Mouse (Mus musculus) cerebellum, adult 2 months (tissue): ENCODE measurements around the gene Ccdc62.

ENCODE experiments used
- CTCF ChIP-seq: fragments of 200-500 bp; IDR thresholded peaks from 2 replicates; pipeline ENCODE4 v1.5.1; 2011; ENCODE audit warnings: low read depth, mild to moderate bottlenecking, control low read depth, low read length, moderate library complexity, borderline replicate concordance; ENCODE audit not compliant: insufficient read depth
- POLR2A ChIP-seq: fragments of 200-500 bp; IDR thresholded peaks from 2 replicates; pipeline ENCODE4 v1.6.1; 2011; ENCODE audit warnings: low read length, control low read depth, borderline replicate concordance; ENCODE audit not compliant: insufficient read depth

DNA sequence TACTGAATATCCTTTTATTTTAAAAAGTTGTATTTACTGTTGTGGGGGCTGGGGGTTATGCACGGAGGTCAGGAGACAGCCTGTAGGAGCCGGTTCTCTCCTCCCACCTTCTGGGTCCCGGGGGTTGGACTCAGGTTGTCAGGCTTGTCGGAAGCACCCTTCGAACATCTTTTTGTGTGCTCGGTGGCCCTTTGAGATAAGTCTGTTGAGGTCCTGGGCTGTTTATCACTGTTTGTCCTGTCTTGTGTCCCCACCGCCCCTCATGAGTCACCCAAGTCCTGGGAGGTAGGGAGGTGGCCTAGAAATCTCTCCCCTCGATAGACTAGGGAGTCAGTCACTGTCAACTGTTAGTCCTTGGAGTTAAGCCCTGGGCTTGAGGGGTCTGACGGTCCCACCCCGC, 67.9 kb downstream of the Ccdc62 start:
- TF ChIP-seq CTCF (no peak), POLR2A (no peak)
